Mouse (Mus musculus) ovary, postnatal 14 days (tissue): Measurements from ENCODE around the gene Cptp.
A peak's percentile ranks its signal among the peaks of the same experiment; 100 is the strongest.

Experiments
- DNase-seq: peaks from one replicate; pipeline ENCODE4 v3.0.0; 2022; ENCODE audit warnings: low spot score

The Cptp gene

DNA sequence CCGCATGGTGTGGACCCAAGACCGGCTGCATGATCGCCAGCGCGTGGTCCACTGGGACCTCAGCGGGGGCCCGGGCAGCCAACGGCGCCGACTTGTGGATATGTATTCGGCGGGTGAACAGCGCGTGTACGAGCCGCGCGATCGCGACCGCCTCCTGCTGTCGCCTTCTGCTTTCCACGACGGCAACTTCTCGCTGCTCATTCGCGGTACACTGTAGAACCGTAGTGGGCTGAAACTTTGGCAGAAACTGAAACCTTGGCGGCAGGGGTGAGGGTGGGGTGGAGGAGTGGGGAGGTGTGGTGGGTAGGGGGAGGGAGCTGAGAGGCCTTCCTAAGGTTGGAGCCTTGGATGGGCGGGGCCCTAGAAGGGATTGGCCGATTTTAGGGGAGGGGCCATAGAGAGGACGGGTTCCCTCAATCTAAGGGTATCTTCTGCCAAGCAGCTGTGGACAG, 28.2 kb downstream of the Cptp start:
- DNase-seq: no peak

DNA sequence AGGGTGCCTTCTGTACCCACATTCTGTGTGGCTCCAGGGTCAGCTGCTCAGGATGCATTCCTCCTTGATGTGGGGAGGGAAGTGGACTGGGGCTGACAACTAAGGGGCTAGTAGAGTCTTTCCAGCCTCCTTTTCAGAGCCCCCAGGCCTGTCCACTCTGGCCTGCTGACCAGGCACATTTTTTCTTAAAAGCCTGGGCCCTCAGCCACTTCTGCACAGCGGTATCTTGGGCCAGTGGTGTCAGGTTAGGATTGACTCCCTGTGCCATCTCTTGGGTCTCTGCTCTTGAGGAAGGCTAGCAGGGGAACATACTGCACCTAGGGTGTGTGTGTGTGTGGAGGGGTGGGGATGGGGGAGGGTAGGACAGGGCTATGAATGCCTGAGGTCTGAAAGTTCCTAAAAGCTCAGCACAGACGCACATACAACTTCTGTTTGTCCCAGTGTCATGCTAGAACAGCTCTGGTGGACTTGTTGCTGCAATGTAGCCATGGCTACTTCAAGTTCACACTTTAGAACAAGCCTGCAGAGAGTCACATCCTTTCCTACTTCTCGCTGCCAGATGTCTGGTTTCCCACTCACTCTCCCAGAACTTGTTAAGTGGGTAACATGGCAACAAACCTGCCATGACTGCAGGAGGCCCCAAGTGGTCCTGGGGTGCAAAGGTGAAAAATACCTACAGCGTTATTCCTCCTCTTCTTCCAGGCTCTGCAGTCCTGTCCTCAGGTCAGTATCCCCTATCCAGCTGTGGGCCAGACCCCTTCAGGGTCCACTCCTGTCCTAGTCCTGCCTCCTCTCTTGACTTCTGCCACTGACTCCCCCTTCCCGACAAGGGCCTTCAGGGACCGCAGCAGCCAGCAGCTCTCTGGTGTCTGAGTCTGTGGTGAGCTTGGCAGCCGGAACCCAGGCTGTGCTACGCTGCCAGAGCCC, 28.9 kb downstream of the Cptp start:
- DNase-seq: no peak

DNA sequence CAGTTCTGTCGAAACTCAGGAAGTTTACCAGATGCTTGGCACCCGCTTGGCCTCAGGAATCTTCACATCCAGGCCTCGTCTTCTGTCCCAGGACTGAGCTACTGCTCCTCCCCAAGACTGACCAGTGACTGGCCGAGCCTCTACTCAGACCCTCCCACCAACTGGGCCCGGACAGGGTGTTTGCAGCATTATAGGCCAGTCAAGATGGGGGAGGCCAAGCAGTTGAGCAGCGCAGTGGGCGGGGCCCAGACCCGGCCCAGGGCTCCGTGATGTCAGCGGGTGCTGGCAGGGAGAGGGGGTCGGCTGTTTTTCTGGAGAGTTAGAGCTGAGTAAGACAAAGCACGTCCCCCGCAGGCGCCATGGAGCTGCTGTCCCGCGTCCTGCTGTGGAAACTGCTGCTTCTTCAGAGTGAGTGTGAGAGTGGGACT, 29.7 kb downstream of the Cptp start, which contains the start of gene Mxra8:
Mxra8 (plus strand) TSS at position 198 of the 428 bp plus-strand sequence.
- DNase-seq: peak; percentile 80

DNA sequence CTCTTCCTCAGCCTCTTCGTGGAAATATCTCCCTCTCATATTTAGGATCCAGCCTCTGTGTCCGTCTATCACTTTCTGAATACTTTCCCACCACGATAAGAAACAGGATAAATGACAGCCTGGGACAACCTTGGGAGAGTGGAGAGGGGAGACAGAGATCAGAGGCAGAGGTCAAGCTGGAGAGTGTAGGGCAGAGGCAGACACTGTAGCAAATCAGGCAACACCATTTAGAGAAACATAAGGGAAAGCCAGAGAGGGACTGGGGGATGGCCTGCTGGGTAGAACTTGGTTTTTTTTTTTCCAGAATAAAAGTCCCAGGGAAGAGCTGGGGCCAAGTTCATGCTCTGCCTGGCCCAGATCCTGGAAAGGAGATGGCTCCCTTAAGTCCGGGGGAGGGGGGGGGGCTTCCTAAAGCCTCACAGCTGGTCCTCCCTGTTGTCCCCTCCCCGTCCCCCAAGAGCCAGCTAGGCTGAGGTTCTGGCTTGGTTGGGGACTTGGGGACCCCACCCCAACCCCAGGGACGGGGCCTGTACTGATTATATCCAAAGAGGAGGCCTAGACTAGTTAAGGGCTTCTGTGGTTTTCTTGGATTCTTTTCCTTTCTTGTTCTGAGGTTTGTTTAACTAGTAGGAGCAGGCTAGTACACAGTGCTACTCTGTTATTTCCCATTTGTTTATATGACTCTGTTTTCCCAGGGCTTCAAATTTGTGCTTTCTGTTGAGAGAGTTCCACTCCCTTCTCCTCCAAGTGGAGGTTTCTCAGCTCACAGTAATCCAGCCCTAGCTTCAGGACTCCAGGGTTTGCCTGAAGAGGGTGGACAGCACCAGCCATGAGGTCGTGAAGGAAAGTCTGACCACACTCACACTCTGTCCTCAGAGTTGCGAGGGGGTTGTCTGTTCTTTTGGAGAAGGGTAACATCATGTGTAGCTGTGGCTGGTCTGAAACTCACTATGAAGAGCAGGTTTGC, 30.8 kb downstream of the Cptp start:
- no peak for DNase-seq

DNA sequence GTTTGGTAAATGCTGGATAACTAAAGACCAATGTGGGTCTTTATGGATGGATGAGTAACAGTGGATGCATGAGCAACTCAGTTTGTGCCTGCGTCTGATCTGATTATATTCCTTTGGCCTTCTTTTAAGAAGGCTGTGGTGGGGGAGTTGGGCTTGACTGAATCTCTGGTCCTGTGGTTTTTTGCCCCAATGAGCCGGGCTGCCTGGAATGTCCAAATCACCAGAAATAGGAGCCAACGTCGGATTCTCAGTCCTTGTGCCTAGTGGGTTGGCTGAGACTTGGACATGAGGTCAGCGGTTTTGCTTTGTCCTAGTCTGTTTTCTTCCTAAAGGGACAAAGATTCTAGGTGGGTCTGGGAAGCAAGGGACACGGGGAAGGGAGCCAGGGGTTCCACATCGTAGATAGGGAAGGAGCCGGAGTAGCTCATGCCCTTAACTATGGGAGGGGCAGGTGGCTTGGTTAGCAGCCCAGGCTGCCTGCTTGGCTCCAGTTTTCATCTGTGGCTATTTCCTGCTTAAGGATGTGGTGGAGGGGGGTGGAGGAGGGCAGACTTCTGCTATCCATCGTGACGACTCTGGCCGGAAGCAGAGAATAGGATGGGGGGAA, 31.7 kb downstream of the Cptp start:
- DNase-seq: no peak

DNA sequence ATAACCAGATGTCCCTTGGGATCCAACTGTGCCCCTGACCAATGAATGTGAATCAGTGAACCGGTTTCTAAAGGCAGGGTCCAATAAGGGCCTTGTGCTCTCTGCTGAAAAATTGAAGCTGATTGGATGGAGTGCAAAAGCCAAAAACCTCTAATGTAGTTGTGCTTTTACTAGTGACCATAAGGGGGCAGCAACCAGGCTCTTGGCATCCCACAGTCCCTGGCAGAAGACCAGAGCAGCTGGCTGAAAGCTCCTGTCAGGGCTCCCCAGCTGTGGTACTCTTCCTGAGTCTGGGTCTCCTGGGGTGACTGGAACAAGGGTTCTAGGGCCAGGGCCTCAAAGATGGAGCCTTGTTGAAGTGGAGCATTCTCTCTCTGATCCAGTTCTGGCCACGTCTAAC, 35.4 kb downstream of the Cptp start:
- peak; percentile 83 for DNase-seq

DNA sequence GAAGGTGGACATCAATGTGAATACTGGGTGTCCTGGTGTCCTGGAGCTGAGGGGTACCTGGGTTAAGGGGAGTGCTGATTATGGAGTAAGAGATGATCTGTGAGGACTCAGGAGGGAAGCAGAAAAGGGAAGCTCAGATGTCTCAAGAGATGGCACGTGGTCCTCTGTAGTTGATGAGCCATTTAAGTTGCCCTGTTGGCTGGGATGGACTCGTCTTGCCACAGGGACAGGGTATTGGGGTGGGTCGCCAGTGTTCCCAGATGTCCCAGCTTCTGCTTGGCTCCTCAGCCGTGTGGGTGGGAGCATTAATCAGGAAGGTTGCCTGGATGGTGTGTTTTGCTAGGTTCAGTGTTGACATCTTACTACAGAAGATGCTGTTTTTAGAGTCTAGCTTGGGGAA, 36.0 kb downstream of the Cptp start:
- no peak for DNase-seq

DNA sequence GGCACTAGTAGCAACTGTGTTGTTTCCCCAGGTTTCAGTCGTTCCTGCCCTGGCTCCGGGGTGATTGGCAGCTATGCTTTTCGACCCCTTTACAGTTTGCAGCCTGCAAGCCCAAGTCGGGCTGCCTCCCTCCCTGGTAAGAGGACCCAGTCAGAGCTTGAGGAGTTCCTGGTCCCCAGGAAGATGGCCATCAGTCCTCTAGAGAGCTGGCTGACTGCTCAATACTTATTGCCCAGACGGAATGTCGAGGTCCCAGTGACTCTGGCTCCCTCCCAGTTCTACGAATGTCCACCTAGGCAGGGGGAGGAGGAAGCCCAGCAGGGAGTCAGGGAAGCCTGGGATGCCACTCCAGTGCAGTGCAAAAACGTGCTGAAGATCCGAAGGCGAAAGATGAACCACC, 36.9 kb downstream of the Cptp start:
- no peak for DNase-seq

DNA sequence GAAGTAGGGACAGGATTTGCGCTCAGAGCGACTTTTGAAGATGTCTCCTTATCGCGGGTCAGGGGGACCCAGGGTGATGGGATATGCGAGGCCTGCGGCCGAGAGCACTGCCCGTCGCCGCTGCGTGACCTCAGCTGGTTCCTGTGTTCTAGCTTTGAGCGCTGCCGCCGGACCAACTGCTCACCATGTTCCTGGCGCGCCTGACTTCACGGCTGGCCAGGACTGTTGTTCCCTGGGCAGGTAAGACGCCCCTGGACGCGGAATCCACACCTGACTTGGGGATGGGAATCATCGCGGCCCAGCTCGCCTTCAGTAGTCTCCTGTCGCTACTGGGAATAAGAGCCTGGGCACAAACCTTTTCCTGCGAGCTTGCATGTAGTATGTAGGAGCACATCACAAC, 37.4 kb downstream of the Cptp start:
- no peak for DNase-seq

DNA sequence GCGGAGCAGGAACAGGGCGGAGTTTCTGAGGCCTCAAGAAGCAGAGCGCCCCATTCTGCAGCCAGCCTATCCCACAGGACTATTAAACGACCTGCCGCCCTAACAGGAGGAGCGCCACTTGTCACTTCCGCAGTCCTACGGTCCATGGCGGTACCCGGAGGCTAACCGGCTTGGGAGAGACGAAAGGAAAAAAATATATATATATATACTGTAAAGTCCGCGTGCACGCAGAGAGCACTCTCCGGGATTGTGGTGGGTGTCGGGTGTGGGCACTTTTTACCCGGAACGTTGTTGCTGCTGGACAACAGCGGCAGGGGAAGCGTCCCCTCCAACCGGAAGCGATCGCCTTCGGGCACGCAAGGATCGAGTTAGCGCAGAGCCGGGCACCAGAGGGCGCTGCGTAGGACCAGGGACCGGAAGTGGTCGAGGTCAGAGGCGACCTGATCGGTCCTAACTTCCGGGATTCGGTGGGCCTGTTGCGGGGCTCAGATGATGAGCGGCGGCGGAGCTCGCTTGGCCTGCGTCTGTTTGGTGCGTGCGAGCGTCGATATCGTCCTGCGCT, 38.0 kb downstream of the Cptp start, which contains the start of gene Aurkaip1:
Aurkaip1 (plus strand) TSS at position 68 of the 562 bp plus-strand sequence.
- DNase-seq: peak; percentile 95

DNA sequence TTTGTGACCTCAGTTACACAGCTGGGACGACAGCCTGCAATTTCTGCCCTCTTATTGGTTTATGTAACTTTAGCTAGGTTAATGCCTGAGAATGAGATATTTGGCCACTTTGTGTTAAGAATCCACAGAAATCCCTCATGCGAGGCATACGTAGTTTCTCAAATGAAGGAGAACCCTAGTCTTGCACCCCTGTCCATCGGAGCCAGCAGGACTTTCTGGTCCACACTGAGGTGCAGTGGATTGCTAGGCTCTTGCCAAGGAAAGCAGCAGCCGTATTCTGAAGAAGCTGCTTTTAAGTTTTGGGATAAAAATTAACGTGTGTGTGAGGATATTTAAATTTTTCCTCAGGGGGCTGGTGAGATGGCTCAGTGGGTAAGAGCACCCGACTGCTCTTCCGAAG, 38.6 kb downstream of the Cptp start:
- DNase-seq: no peak

DNA sequence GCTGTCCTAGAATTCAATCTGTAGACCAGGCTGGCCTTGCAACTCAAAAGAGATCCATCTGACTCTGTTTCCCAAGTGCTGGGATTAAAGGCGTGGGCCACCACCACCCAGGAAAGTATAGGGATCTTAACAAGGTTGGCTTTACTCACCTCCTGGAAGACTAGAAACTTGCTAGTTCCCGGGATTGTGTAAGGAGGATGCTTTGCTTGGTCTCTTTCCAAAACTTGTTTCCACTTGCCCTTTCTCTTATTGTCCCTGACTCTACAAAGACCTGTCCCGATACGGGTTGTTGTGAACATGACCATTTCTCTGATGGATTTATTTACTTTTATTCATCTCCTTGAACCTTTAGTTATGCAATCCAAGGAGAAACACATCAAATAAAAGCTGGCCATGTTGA, 39.4 kb downstream of the Cptp start:
- no peak for DNase-seq

DNA sequence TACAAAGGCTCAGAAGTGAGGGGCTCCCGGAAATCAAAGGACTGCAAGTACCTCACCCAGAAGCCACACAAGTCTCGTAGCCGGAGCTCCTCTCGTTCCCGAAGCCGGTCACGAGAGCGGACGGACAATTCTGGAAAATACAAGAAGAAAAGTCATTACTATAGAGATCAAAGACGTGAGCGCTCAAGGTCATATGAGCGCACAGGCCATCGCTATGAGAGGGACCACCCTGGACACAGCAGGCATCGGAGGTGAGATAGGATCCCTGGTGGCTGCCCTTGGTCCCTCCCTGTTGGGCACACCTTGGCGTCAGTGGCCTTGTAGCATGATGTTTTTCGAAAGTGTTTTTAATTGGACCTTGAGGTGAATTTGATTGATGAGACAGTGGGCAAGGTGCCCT, 45.8 kb downstream of the Cptp start:
- no peak for DNase-seq

DNA sequence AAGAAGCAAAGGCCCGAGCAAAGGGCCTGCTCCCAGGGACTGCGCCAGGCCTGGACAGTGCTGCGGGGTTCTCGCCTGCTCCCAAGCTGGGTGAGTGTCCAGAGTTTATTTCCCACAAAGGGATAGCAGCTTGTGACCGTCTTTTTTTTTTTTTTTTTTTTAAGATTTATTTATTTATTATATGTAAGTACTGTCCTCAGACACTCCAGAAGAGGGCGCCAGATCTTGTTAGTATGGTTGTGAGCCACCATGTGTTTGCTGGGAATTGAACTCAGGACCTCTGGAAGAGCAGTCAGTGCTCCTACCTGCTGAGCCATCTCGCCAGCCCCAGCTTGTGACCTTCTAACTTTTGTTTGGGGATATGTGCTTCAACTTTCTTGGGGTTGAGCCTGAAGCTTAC, 48.2 kb downstream of the Cptp start:
- no peak for DNase-seq

DNA sequence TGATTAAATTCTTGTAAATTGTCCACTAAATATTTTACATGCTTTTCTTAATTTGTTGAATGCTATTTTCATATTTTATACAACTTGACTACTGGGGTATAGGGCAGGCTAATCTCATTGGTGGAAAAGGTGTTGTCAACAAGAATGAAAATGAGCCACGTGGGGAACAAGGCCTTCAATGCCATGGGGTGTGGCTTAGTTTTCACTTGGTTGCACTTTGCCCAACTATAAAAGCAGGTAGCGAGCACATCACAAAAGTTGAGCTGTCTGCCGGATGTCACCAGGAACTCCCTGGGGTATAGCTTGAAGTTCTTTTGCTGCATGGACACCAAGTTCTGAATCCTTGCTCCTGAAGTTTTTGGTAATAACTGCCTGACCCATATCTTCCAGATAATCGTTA, 51.7 kb downstream of the Cptp start:
- DNase-seq: no peak
